Mouse (Mus musculus) ES-E14 (cell line): ENCODE data around the gene Alg9. TPM values are rescaled to one million over a fixed set of nuclear protein-coding genes. Genes with fewer than 3 reads are reported as not detected.

Experiments
- DNase-seq: peaks from one replicate; pipeline ENCODE4 v3.0.0-alpha.2; 2013; ENCODE audit warnings: low read depth, low spot score
- H3K27ac ChIP-seq: 2 replicates; pipeline ENCODE4 v1.5.1; 2012; ENCODE audit warnings: low read depth, mild to moderate bottlenecking, low read length, moderate library complexity, mixed read lengths; ENCODE audit not compliant: poor library complexity, insufficient read depth, severe bottlenecking
- H3K36me3 ChIP-seq: 2 replicates; pipeline ENCODE4 v1.6.1; 2012; ENCODE audit warnings: mild to moderate bottlenecking, low read length, moderate library complexity, mixed read lengths; ENCODE audit not compliant: control insufficient read depth, poor library complexity, insufficient read depth, severe bottlenecking
- H3K4me1 ChIP-seq, 2 experiments: fragments of 150-350 bp in 1 of 2; sonication (generic) in 1 of 2; 2 replicates each; pipeline ENCODE4 v1.6.1; 2012; ENCODE audit warnings: low read length in 2 of 2, mild to moderate bottlenecking in 1 of 2, mixed read lengths in 1 of 2; ENCODE audit not compliant: control insufficient read depth in 2 of 2, insufficient read depth in 2 of 2, poor library complexity in 1 of 2
- H3K4me3 ChIP-seq, 2 experiments: fragments of 150-350 bp in 1 of 2; sonication (generic) in 1 of 2; 2 replicates each; pipeline ENCODE4 v1.5.1; 2012; ENCODE audit warnings: low read length in 2 of 2, low read depth in 1 of 2, mild to moderate bottlenecking in 1 of 2, mixed read lengths in 1 of 2; ENCODE audit not compliant: insufficient read depth in 1 of 2, poor library complexity in 1 of 2, severe bottlenecking in 1 of 2
- H3K9ac ChIP-seq: 2 replicates; pipeline ENCODE4 v1.6.1; 2012; ENCODE audit warnings: low read depth, mild to moderate bottlenecking, low read length, mixed read lengths; ENCODE audit not compliant: poor library complexity, insufficient read depth, severe bottlenecking
- H3K9me3 ChIP-seq: fragments of 150-350 bp; sonication (generic); 2 replicates; pipeline ENCODE4 v1.6.1; 2012; ENCODE audit warnings: low read depth, mild to moderate bottlenecking, low read length; ENCODE audit not compliant: control insufficient read depth, insufficient read depth
- CHD2 ChIP-seq: IDR thresholded peaks from 2 replicates; pipeline ENCODE4 v1.6.1; 2014; ENCODE audit warnings: mild to moderate bottlenecking, low read depth, low read length, inconsistent platforms
- HCFC1 ChIP-seq: IDR thresholded peaks from 2 replicates; pipeline ENCODE4 v1.6.1; 2012; ENCODE audit warnings: low read length, inconsistent platforms, borderline replicate concordance; ENCODE audit not compliant: insufficient read depth
- MAFK ChIP-seq: IDR thresholded peaks from 2 replicates; pipeline ENCODE4 v1.6.1; 2014; ENCODE audit warnings: mild to moderate bottlenecking, low read depth, low read length, inconsistent platforms; ENCODE audit not compliant: insufficient read depth
- ZC3H11A ChIP-seq: IDR thresholded peaks from 2 replicates; pipeline ENCODE4 v1.6.1; 2012; ENCODE audit warnings: low read depth, mild to moderate bottlenecking, inconsistent platforms, low read length, borderline replicate concordance
- ZNF384 ChIP-seq: IDR thresholded peaks from 2 replicates; pipeline ENCODE4 v1.6.1; 2012; ENCODE audit warnings: low read depth, low read length, inconsistent platforms
- in situ Hi-C, 2 experiments: fragments of 600-800 bp; cut with MboI; formaldehyde crosslinking; loops; one replicate each; pipeline ENCODE4 v1.15.1; 2025; ENCODE audit warnings: low sequenced_read_pairs in 2 of 2, inconsistent platforms in 1 of 2; ENCODE audit not compliant: unreplicated experiment in 2 of 2
- total RNA-seq: library from RNA; depleted of rRNA; stranded (reverse); fragments of 300-350 nt; gene quantifications from 2 replicates; pipeline ENCODE4 v1.2.3, GENCODE M21; 2012

Gene Alg9
- total RNA-seq, 1 experiment: 30.8 TPM

DNA sequence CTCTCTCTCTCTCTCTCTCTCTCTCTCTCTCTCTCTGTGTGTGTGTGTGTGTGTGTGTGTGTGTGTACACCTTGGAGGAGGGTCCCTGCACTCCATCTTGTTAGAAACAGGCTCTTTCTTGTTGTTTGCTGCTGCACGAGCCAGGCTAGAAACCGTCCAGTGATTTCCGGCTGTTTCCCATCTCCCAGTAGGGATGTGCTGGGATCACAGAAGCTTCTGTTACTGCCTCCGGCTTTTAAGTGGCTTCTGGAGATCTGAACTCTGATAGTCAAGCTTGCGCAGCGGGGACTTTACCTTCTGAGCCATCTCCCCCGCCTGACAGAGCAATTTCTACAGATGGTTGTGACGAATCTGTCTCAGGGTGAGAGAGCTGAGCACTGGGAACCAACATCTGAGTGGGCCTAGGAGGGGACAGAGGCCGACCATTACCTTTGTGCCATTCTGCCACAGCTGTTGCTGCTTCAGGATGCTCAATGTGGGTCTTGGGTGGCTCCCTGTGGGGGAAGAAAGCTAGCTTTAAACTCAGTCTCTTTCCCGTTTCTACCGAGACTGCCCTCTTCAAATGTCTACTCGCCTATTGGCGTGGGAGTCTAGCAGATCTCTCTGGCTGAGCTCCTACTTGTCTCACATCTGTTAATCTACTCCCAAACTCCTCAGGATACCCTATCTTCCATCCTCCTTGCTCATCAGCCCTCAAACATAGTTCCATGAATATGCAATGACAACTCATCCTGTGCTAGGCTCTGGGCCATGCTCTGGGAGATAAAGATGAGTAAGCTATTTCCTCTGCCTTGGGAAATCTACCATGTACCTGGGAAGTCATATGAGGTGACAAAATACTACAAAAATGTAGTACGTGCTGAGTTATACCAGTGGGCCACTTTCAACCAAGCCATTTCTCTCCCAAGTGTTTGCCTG lies 33.7 kb upstream of the Alg9 start:
- TF ChIP-seq CHD2 (no peak), HCFC1 (no peak), ZC3H11A (no peak), ZNF384 (no peak), MAFK (no peak)
- H3K27ac ChIP-seq: no peak overlapping the region
- H3K9ac ChIP-seq: no peak overlapping the region
- peaks cover 1 to 13% of the 10 kb centered on the region in 2 experiments; a peak in 2 of 4 replicates for H3K4me1 ChIP-seq
- no peak overlapping the region for H3K4me3 ChIP-seq
- no peak for DNase-seq
- in situ Hi-C loops: no loop called here
- no peaks in the 10 kb centered on the region for H3K9me3 ChIP-seq
- H3K36me3 ChIP-seq: peaks cover 2% of the 10 kb centered on the region; the same call in 1 of the 2 replicates

DNA sequence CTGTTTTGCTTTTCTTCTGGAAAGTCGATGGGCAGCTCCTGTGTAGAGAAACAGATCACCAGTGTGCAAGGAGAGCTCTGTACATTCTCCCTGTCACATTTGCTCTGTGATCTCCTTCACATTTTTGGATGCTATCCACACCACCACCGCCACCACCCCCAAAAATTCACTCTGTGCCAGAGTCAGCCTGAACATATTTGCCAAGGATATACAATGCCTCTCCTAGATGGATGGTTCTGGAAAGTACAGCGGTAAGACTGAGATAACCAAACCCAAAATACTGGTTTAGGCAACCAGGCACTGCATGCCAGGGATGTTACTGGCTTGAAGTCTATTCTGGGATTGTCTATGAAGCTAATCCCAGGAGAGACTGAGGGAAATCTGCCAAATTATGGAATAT lies 32.6 kb upstream of the Alg9 start:
- H3K9ac ChIP-seq: no peak overlapping the region
- in situ Hi-C loops: no loop called here
- no peak overlapping the region for H3K4me3 ChIP-seq
- no peaks in the 10 kb centered on the region for H3K9me3 ChIP-seq
- TF ChIP-seq ZC3H11A (no peak), HCFC1 (no peak), ZNF384 (no peak), CHD2 (no peak), MAFK (no peak)
- no peak overlapping the region for H3K27ac ChIP-seq
- DNase-seq: no peak
- H3K36me3 ChIP-seq: peaks cover 2% of the 10 kb centered on the region; the same call in 1 of the 2 replicates
- H3K4me1 ChIP-seq: peaks cover 4 to 13% of the 10 kb centered on the region in 2 experiments; a peak in 3 of 4 replicates

DNA sequence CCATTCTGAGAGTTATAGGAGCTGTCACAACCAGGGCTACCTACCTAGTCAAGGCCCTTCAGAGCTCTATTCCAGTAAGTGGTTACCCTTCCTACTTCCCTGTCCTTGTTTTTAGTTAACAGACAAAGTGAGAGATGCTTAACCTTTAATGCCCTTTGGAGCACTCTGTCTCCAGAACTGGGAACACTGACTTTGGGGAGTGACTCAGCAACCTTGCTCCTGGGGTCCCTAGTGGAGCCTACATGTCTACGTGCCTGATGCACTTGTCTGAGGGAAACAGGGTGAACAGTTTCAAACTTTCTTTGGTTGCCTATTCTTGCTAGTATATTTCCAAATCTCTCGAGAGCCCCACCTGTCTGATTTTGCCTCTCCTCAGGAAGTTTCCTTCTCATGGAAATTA lies 32.1 kb upstream of the Alg9 start:
- peak; percentile 36; the same call in 1 of the 2 replicates for TF ChIP-seq MAFK
- TF ChIP-seq ZC3H11A: no peak
- no peak for TF ChIP-seq ZNF384
- TF ChIP-seq HCFC1: no peak
- no peaks in the 10 kb centered on the region for H3K9me3 ChIP-seq
- in situ Hi-C loops: no loop called here
- no peak for DNase-seq
- no peak overlapping the region for H3K9ac ChIP-seq
- peaks cover 4 to 13% of the 10 kb centered on the region in 2 experiments; a peak in 3 of 4 replicates for H3K4me1 ChIP-seq
- peaks cover 2% of the 10 kb centered on the region; the same call in 1 of the 2 replicates for H3K36me3 ChIP-seq
- H3K27ac ChIP-seq: no peak overlapping the region
- no peak overlapping the region for H3K4me3 ChIP-seq

DNA sequence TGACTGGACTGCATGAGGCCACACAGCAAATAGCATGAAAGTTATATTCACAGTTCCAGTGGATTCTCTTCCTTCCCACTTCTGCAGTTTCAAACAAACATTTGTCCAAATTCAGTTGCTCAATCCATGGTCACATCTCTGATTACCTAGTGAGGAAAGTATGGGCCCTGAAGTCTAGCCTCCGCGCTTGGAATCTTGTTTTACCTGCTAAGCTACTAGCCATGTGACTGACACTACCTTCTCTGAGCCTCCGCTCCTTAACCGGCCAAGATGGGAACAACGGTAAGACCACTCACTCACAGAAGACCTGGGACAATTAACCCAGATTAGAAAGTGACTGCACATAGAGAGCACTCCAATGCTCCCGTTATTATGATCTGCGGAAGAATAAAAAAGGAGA lies 29.0 kb upstream of the Alg9 start:
- Histone ChIP-seq H3K4me3 (peak overlapping the region; percentile 67 to 69), H3K9ac (peak overlapping the region; percentile 41; the same call in 1 of the 2 replicates), H3K36me3 (no peaks in the 10 kb centered on the region), H3K27ac (no peak overlapping the region), H3K4me1 (peaks cover 4 to 8% of the 10 kb centered on the region in 2 experiments; a peak in 2 of 4 replicates), H3K9me3 (no peaks in the 10 kb centered on the region)
- no peak for DNase-seq
- in situ Hi-C loops: no loop called here
- no peak for TF ChIP-seq ZC3H11A
- no peak for TF ChIP-seq HCFC1
- no peak for TF ChIP-seq ZNF384
- TF ChIP-seq MAFK: no peak
- no peak for TF ChIP-seq CHD2
